Mouse (Mus musculus): ENCODE results near the gene Cav3. TPM values are rescaled to one million over a fixed set of nuclear protein-coding genes. Genes with fewer than 3 reads are reported as not detected.
A peak's percentile ranks its signal among the peaks of the same experiment; 100 is the strongest.

The Cav3 gene
- total RNA-seq (2021) (not detected), polyA plus RNA-seq (2012; rRNA removed) (0.08 TPM in 1 of 2 replicates, not detected in the other)
- long read RNA-seq, result 0 reads

- no peak for DNase-seq
Observed at GRCm38 (mm10) chr6:112459341-112459749, at the start of gene Cav3. Gene Cav3, plus strand, starts transcription at chr6:112459505.

- DNase-seq, result no peak
Observed at GRCm38 (mm10) chr6:112419333-112419732, 40.0 kb upstream of the Cav3 start.

- no peak for DNase-seq
Observed at GRCm38 (mm10) chr6:112420883-112421282, 38.4 kb upstream of the Cav3 start.

- DNase-seq, result no peak
Observed at GRCm38 (mm10) chr6:112423746-112424501, 35.4 kb upstream of the Cav3 start.

GRCm38 (mm10) chr6:112426018-112426732 lies 33.1 kb upstream of the Cav3 start:
- DNase-seq, result no peak

GRCm38 (mm10) chr6:112445675-112446074 lies 13.6 kb upstream of the Cav3 start:
- DNase-seq, result no peak

- DNase-seq, result no peak
Observed at GRCm38 (mm10) chr6:112461459-112461858, 2.2 kb downstream of the Cav3 start.

GRCm38 (mm10) chr6:112463331-112463730 lies 4.0 kb downstream of the Cav3 start:
- DNase-seq, result no peak

GRCm38 (mm10) chr6:112465441-112465840 lies 6.1 kb downstream of the Cav3 start:
- DNase-seq, result no peak

GRCm38 (mm10) chr6:112466001-112466400 lies 6.7 kb downstream of the Cav3 start:
- no peak for DNase-seq

- no peak for DNase-seq
Observed at GRCm38 (mm10) chr6:112471644-112472043, 12.3 kb downstream of the Cav3 start.

- no peak for DNase-seq
Observed at GRCm38 (mm10) chr6:112479861-112480260, 20.6 kb downstream of the Cav3 start.

GRCm38 (mm10) chr6:112484316-112484715 lies 25.0 kb downstream of the Cav3 start:
- DNase-seq, result no peak

GRCm38 (mm10) chr6:112487993-112488392 lies 28.7 kb downstream of the Cav3 start:
- no peak for DNase-seq

GRCm38 (mm10) chr6:112488821-112489180 lies 29.5 kb downstream of the Cav3 start:
- peak; percentile 83 for DNase-seq

- peak; percentile 68 for DNase-seq
Observed at GRCm38 (mm10) chr6:112489181-112489909, 30.0 kb downstream of the Cav3 start.

- DNase-seq, result no peak
Observed at GRCm38 (mm10) chr6:112489910-112490559, 30.7 kb downstream of the Cav3 start, which contains the start of gene Oxtr. Gene Oxtr, minus strand, starts transcription at chr6:112489943.

- DNase-seq, result peak; percentile 94
Observed at GRCm38 (mm10) chr6:112490625-112491242, 31.4 kb downstream of the Cav3 start.

GRCm38 (mm10) chr6:112491521-112491920 lies 32.2 kb downstream of the Cav3 start:
- DNase-seq, result no peak

GRCm38 (mm10) chr6:112492656-112493055 lies 33.4 kb downstream of the Cav3 start:
- no peak for DNase-seq

GRCm38 (mm10) chr6:112493371-112493770 lies 34.1 kb downstream of the Cav3 start:
- no peak for DNase-seq
